Mouse (Mus musculus): ENCODE results near the gene Stoml3.

DNA sequence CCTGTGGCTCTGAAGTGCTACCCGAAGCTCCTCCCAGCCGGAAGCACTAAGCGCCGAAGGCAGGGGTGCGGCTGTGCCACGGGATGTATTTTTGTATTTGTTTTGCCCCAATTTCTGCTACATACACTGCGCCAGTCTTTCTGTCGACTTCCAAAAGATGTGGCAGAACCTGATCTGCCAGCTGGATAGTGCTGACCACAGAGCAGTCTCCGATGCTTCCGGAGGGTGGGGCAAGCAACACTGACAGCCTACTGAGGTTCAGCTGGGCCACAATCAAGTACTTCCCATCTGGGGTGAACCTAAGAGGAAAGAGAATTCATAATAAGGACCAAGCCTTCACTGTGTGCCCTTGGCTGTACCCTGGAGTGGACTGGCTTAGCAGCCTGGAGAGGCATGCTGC lies 36.1 kb upstream of the Stoml3 start:
- no peak for TF ChIP-seq POLR2A (IDR thresholded peaks at IDR 0.05; ENCODE audit: extremely low read depth, insufficient read depth, low read length)
- TF ChIP-seq CTCF (IDR thresholded peaks at IDR 0.05; ENCODE audit: extremely low read depth, insufficient read depth, low read length) = no peak
